Mouse (Mus musculus) neural tube, embryonic 14.5 days (tissue): Measurements from ENCODE around the gene Srd5a1. TPM values are rescaled to one million over a fixed set of nuclear protein-coding genes. Genes with fewer than 3 reads are reported as not detected.

Experiments
- ATAC-seq: fragments of 200-750 bp; cut with Nextera tagmentation; 2 replicates; pipeline ENCODE4 v1.8.0; 2017; ENCODE audit warnings: low read depth, mild to moderate bottlenecking, moderate TSS enrichment, moderate library complexity
- H3K27ac ChIP-seq: fragments of 300-500 bp; sonication (generic); 2 replicates; pipeline ENCODE4 v1.5.1; 2014; ENCODE audit warnings: low read depth, mild to moderate bottlenecking, control low read depth, low read length, moderate library complexity, mixed read lengths
- H3K27me3 ChIP-seq: fragments of 300-500 bp; sonication (generic); 2 replicates; pipeline ENCODE4 v1.6.1; 2014; ENCODE audit warnings: low read length; ENCODE audit not compliant: control insufficient read depth, insufficient read depth
- H3K36me3 ChIP-seq: fragments of 300-500 bp; sonication (generic); 2 replicates; pipeline ENCODE4 v1.6.1; 2014; ENCODE audit warnings: low read length, mixed read lengths; ENCODE audit not compliant: control insufficient read depth, insufficient read depth
- H3K4me1 ChIP-seq: fragments of 300-500 bp; sonication (generic); 2 replicates; pipeline ENCODE4 v1.6.1; 2014; ENCODE audit warnings: low read length; ENCODE audit not compliant: control insufficient read depth, insufficient read depth
- H3K4me2 ChIP-seq: fragments of 300-500 bp; sonication (generic); 2 replicates; pipeline ENCODE4 v1.6.1; 2014; ENCODE audit warnings: mild to moderate bottlenecking, low read depth, low read length, control low read depth
- H3K4me3 ChIP-seq: fragments of 300-500 bp; sonication (generic); 2 replicates; pipeline ENCODE4 v1.5.1; 2014; ENCODE audit warnings: low read depth, low read length, control low read depth, mixed read lengths
- H3K9ac ChIP-seq: fragments of 300-500 bp; sonication (generic); replicated peaks from 2 replicates; pipeline ENCODE4 v1.6.1; 2014; ENCODE audit warnings: low read depth, mild to moderate bottlenecking, control low read depth, low read length, mixed read lengths
- H3K9me3 ChIP-seq: fragments of 300-500 bp; sonication (generic); 2 replicates; pipeline ENCODE4 v1.6.1; 2016; ENCODE audit warnings: low read length; ENCODE audit not compliant: control insufficient read depth
- WGBS: fragments of 180-500 bp; shearing (Covaris S2); extraction: QIAGEN DNeasy Blood & Tissue Kit; methylation state at CpG from one replicate; pipeline ENCODE4 v1.1.7; 2014; 5-methylcytosine and 5-hydroxymethylcytosine counted together
- polyA plus RNA-seq: library from polyadenylated mRNA; unstranded; fragments of >200 nt; fragmentation: Nextera tagmentation; extraction: Ambion mirVana; gene quantifications from 2 replicates; pipeline ENCODE4 v1.2.1, GENCODE M21; 2014

Gene Srd5a1
- polyA plus RNA-seq, 1 experiment from 2014 or later: 29.4 TPM

DNA sequence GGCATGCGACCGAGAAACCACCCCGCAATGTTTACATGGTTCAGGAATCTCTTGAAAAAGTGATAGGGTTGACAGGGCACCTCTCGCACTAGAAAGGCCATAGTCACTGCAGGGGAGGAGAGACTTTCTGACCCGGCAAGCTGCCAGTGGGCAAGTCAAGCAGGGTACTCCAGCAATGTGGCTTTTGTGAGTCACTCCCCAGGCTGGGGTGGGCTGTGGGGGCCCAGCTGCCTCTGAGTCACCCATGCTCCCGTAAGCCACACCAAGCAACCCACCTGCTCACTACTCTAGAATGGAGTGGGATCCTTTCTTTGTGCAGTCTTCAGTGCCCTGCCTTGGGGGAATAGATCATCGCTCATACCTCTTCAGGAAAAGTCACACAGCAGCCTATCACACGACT lies 17.8 kb downstream of the Srd5a1 start:
- Histone ChIP-seq H3K9ac (no peak overlapping the region), H3K4me1 (no peaks in the 10 kb centered on the region), H3K4me3 (no peak overlapping the region), H3K9me3 (no peaks in the 10 kb centered on the region), H3K4me2 (no peak overlapping the region), H3K27ac (no peak overlapping the region), H3K36me3 (no peaks in the 10 kb centered on the region), H3K27me3 (no peaks in the 10 kb centered on the region)
- WGBS: 88% methylated on average over 8 of the region's 8 CpGs
- ATAC-seq: no peak

DNA sequence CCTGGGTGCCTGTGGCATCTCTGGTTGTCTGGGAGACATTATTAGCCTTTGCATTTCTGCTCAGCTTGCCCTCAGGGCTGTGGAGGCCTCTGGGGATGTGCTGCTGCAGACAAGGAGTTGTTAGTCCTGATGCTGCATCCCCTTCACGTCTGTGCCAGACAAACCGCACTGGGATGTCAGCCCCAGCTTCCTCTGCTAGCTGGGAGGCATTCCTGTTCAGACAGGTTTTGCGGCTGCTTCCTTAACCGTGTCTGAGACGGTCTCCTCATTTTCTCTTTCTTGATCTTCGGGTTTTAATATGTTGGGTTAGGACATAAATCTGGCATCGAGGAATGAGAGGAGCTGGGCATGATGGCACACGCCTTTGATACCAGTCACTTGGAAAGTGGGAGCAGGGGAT lies 19.0 kb downstream of the Srd5a1 start:
- H3K27me3 ChIP-seq: no peaks in the 10 kb centered on the region
- H3K36me3 ChIP-seq: no peaks in the 10 kb centered on the region
- no peak overlapping the region for H3K4me3 ChIP-seq
- H3K9ac ChIP-seq: no peak overlapping the region
- no peaks in the 10 kb centered on the region for H3K4me1 ChIP-seq
- H3K27ac ChIP-seq: no peak overlapping the region
- ATAC-seq: no peak
- no peak overlapping the region for H3K4me2 ChIP-seq
- no peaks in the 10 kb centered on the region for H3K9me3 ChIP-seq
- WGBS: 84% methylated on average over 8 of the region's 8 CpGs

DNA sequence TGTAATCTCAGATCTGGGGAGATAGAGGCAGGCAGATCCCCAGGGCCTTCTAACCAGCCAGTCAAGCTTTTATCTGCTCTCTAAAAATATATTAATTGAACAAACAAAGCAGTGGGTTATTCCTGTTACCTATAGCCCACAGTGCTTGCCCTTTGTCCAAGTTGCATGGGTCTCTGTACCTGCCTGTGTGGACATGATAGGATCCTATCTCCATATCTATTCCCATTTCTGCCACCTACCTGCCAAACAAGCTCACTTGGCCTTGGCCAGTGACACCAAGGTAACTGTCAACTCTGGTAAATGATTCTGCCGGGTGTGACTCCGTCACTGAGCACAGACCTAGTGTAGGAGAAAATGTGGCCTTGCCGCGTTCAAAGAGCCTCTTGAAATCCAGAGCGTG lies 19.9 kb downstream of the Srd5a1 start:
- H3K27ac ChIP-seq: no peak overlapping the region
- H3K9me3 ChIP-seq: no peaks in the 10 kb centered on the region
- no peak overlapping the region for H3K4me3 ChIP-seq
- WGBS: 97% methylated on average over 5 of the region's 5 CpGs
- no peaks in the 10 kb centered on the region for H3K36me3 ChIP-seq
- H3K4me2 ChIP-seq: no peak overlapping the region
- no peak for ATAC-seq
- no peaks in the 10 kb centered on the region for H3K27me3 ChIP-seq
- H3K4me1 ChIP-seq: no peaks in the 10 kb centered on the region
- no peak overlapping the region for H3K9ac ChIP-seq

DNA sequence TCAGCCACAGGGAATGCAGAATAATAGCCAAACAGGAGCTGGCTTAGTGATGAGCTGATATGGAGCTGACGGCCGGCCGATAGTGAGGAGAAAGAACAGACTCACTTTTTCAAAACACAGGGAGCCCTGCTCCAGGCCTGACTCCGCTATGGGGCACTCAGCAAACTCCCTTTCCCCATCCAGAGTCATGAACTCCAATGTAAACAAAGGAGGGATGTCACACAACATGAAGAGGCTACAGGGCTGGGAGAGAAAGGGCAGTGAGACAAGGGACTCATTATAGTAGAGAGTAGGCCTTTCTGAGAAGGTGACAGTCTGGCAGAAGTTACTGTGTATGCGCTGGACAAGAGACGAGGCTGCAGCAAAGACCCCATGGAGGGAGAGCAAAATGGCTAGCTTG lies 23.0 kb downstream of the Srd5a1 start:
- H3K9me3 ChIP-seq: no peaks in the 10 kb centered on the region
- no peaks in the 10 kb centered on the region for H3K36me3 ChIP-seq
- H3K4me3 ChIP-seq: no peak overlapping the region
- no peak overlapping the region for H3K4me2 ChIP-seq
- no peak overlapping the region for H3K9ac ChIP-seq
- ATAC-seq: no peak
- H3K27me3 ChIP-seq: no peaks in the 10 kb centered on the region
- 73% methylated on average over 6 of the region's 6 CpGs for WGBS
- no peak overlapping the region for H3K27ac ChIP-seq
- H3K4me1 ChIP-seq: no peaks in the 10 kb centered on the region

DNA sequence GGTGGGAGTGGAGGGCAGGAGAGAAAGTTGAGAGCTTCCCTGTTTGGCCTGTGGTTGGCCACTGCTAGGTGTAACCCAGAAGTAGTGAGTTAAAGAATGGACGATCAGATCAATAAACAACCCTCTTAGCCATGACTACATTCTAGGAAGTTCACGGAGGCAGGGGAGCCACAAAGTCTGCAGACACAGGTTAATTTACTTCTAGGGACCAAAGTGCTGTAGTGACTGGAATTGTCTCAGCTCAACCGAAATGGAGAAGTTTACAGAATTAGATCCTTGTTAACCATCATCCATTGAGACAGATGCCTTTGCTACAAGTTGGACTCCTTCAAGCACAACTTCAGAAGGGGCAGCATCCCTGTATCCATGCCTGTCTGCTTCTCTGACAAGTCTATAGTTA lies 23.4 kb downstream of the Srd5a1 start:
- ATAC-seq: no peak
- WGBS: 80% methylated on average over 3 of the region's 3 CpGs
- Histone ChIP-seq H3K4me3 (no peak overlapping the region), H3K9ac (no peak overlapping the region), H3K4me1 (no peaks in the 10 kb centered on the region), H3K36me3 (no peaks in the 10 kb centered on the region), H3K27me3 (no peaks in the 10 kb centered on the region), H3K27ac (no peak overlapping the region), H3K4me2 (no peak overlapping the region), H3K9me3 (no peaks in the 10 kb centered on the region)

DNA sequence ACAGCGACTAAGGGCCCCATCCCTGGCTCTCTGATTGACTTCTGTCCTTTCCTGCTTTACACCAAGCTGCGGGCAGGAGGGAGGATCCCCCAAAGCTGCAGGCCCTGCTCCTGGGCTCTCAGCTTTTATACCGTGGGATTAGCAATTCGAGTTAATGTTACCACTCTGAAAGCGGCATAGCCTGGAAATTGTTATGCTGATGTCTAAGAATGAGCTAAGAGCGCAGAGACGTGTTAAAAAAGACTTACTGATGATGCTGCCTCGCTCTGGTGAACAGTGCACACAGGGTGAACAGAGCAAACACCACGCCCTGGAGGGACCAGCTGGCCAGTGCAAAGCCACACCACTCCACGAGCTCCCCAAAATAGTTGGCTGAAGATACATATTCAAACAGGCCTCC lies 24.9 kb downstream of the Srd5a1 start:
- H3K9ac ChIP-seq: no peak overlapping the region
- WGBS: 59% methylated on average over 10 of the region's 10 CpGs
- ATAC-seq: no peak

DNA sequence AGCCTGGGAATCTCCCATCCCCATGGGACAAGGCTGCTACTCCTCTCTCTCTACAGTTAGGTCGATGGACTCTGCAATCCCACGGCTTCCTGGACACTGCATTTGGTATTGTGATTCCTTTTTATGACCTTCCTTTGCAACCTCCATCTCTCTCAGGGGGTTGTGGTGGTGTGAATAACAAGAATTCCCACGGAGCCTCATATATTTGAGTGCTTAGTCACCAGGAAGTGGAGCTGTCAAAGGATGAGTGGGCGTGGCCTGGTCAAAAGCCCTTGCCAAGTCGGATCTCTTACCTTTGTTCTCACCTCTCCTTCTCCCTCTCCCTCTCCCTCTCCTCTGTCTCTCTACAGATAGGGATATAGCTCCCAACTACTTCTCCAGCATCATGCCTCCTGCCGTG lies 25.4 kb downstream of the Srd5a1 start:
- Histone ChIP-seq H3K9me3 (no peaks in the 10 kb centered on the region), H3K27me3 (no peaks in the 10 kb centered on the region), H3K4me3 (no peak overlapping the region), H3K9ac (no peak overlapping the region), H3K36me3 (no peaks in the 10 kb centered on the region), H3K4me1 (no peaks in the 10 kb centered on the region), H3K4me2 (no peak overlapping the region), H3K27ac (no peak overlapping the region)
- ATAC-seq: no peak
- WGBS: 44% methylated on average over 6 of the region's 6 CpGs

More for the DNA sequence above, 24.9 kb downstream of the Srd5a1 start:
- no peaks in the 10 kb centered on the region for H3K4me1 ChIP-seq
- no peak overlapping the region for H3K27ac ChIP-seq
- no peaks in the 10 kb centered on the region for H3K27me3 ChIP-seq
- no peak overlapping the region for H3K4me2 ChIP-seq
- H3K4me3 ChIP-seq: no peak overlapping the region
- H3K9me3 ChIP-seq: no peaks in the 10 kb centered on the region
- no peaks in the 10 kb centered on the region for H3K36me3 ChIP-seq

DNA sequence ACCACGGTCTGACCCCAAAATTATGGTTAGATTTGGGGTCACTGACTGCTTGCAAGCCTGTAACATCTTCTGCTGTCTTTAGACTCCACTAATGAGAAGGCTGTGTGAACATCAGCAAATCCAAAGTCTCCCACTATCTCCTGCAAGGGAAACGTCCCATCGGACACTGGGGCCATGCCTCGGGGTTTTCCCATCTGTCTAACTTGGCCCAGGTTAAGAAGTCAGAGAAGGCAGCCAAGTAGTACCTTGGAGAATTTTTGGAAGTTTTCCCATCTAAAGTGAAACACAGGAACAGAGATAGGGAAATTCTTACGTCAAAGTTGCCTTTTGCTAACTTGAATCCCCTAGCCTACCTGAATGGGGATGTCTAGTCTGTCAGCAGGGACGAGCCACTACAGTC lies 27.7 kb downstream of the Srd5a1 start:
- Histone ChIP-seq H3K4me3 (no peak overlapping the region), H3K9ac (no peak overlapping the region), H3K36me3 (no peaks in the 10 kb centered on the region), H3K27me3 (no peaks in the 10 kb centered on the region), H3K9me3 (no peaks in the 10 kb centered on the region), H3K4me2 (no peak overlapping the region), H3K4me1 (no peaks in the 10 kb centered on the region), H3K27ac (no peak overlapping the region)
- ATAC-seq: no peak
- WGBS: 95% methylated on average over 6 of the region's 6 CpGs

DNA sequence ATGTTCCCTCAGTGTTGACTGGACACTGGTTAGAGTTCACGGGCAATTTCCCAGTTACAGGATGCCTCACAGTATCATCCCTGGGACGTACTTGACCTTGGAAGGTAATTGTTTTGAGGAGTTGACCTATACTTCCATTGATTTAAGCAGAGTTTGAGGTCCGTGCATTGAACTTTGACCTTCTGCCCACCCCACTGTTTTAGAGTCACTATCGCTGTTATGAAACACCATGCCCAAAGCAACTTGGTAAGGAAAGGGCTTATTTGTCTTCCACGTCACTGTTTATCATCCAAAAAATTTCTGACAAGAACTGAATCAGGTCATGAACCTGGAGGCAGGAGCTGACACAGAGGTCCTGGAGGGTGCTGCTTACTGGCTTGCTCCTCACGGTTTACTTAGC lies 28.8 kb downstream of the Srd5a1 start:
- Histone ChIP-seq H3K4me1 (no peaks in the 10 kb centered on the region), H3K27ac (no peak overlapping the region), H3K9ac (no peak overlapping the region), H3K4me3 (no peak overlapping the region), H3K9me3 (no peaks in the 10 kb centered on the region), H3K36me3 (no peaks in the 10 kb centered on the region), H3K27me3 (no peaks in the 10 kb centered on the region), H3K4me2 (no peak overlapping the region)
- WGBS: 91% methylated on average over 6 of the region's 6 CpGs
- no peak for ATAC-seq
